Mouse (Mus musculus) heart, embryonic 10.5 days (tissue): ENCODE measurements at regions not wholly inside any gene's neighbourhood (a gene's known extent, or its start where the extent isn't known, plus 50 kb on each side); places are given as distances from the start of the nearest gene placed in this dataset.
"Not testable (repeated sequence)": the region's sequence is repeated elsewhere in the genome, so short reads cannot be mapped to it uniquely, and the experiment has no call there.

Experiments used
- DNase-seq: peaks from one replicate; pipeline ENCODE4 v3.0.0-alpha.2; 2017; ENCODE audit warnings: low spot score
- H3K27ac ChIP-seq: fragments of 300-500 bp; sonication (generic); 2 replicates; pipeline ENCODE4 v1.5.1; 2016; ENCODE audit warnings: mild to moderate bottlenecking
- H3K27me3 ChIP-seq: fragments of 300-500 bp; sonication (generic); 2 replicates; pipeline ENCODE4 v1.6.1; 2016; ENCODE audit warnings: mild to moderate bottlenecking; ENCODE audit not compliant: poor library complexity, insufficient read depth, severe bottlenecking
- H3K36me3 ChIP-seq: fragments of 300-500 bp; sonication (generic); 2 replicates; pipeline ENCODE4 v1.6.1; 2016; ENCODE audit warnings: mild to moderate bottlenecking, moderate library complexity
- H3K4me1 ChIP-seq: fragments of 300-500 bp; sonication (generic); 2 replicates; pipeline ENCODE4 v1.6.1; 2016; ENCODE audit warnings: mild to moderate bottlenecking
- H3K4me3 ChIP-seq: fragments of 300-500 bp; sonication (generic); 2 replicates; pipeline ENCODE4 v1.5.1; 2016; ENCODE audit warnings: mild to moderate bottlenecking, moderate library complexity
- H3K9me3 ChIP-seq: fragments of 300-500 bp; sonication (generic); 2 replicates; pipeline ENCODE4 v1.6.1; 2016; ENCODE audit warnings: mild to moderate bottlenecking, moderate library complexity
- WGBS: fragments of 180-500 bp; shearing (Covaris S2); methylation state at CpG from one replicate; pipeline ENCODE4 v1.1.7; 2016; 5-methylcytosine and 5-hydroxymethylcytosine counted together

DNA sequence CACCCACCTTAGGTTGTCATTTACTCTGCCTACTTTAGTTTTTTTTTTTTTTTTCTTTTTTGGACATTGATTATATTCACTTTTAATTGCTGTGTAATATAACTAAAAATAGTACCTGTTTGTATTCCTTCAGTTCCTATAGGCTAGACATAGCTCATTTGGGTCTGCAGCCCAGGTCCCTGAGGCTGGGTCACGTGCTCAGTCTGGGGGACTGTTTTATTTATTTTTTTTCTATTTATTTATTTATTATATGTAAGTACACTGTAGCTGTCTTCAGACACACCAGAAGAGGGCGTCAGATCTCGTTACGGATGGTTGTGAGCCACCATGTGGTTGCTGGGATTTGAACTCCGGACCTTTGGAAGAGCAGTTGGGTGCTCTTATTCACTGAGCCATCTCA lies 231.2 kb upstream of the Ercc4 start:
- not testable (repeated sequence) for H3K4me3 ChIP-seq, H3K27me3 ChIP-seq, H3K36me3 ChIP-seq, H3K27ac ChIP-seq, H3K9me3 ChIP-seq, DNase-seq, H3K4me1 ChIP-seq
- 89% methylated on average over 5 of the region's 5 CpGs for WGBS

DNA sequence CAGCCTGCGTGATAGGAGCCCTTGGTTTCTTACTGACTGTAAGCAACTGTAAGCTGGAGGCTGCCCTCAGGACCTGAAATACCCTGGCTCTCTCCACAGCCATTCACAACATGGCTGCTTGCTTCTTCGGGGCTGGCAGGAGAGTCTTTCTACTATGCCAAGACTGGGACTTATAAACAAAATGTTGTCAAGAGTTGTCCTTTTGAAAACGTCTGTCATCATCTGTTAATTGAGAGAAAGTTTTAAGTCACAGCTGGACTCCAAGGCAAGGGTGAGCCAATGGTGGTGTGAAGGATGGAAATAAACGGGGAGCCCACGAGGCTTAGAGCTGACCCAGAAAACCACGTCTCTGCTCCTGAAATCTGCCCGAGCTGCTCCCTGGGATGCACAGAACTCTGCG lies 229.5 kb upstream of the Ercc4 start:
- WGBS = 73% methylated on average over 8 of the region's 8 CpGs
- no peaks in the 10 kb centered on the region for H3K9me3 ChIP-seq
- DNase-seq = no peak

DNA sequence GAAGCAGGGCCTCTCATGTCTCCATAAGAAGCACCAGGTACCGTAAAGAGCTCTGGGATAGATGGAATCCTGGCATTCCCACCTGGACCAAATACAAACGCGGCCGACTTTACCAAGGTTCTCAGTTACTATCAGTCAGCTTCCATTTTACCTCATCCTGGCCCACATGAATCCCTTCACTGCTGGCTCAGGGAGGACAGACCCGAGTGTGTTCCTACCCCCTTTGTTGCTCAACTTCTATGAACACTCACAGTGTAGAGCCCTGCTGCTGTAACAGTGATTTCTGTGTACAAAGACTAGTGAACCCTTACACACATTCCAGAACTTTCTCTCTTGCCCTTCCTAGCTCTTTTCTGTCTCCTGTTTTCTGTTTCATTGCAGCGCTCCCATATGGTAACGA lies 229.0 kb upstream of the Ercc4 start:
- DNase-seq = no peak
- 88% methylated on average over 7 of the region's 7 CpGs for WGBS
- no peak overlapping the region for H3K4me3 ChIP-seq
- H3K4me1 ChIP-seq = no peaks in the 10 kb centered on the region
- no peak overlapping the region for H3K27ac ChIP-seq
- H3K27me3 ChIP-seq = no peaks in the 10 kb centered on the region
- no peaks in the 10 kb centered on the region for H3K9me3 ChIP-seq
- no peaks in the 10 kb centered on the region for H3K36me3 ChIP-seq

More for the DNA sequence above, 229.5 kb upstream of the Ercc4 start:
- Histone ChIP-seq H3K4me1 (no peaks in the 10 kb centered on the region), H3K27me3 (no peaks in the 10 kb centered on the region), H3K36me3 (no peaks in the 10 kb centered on the region), H3K4me3 (no peak overlapping the region), H3K27ac (no peak overlapping the region)

GRCm38 (mm10) chr16:12882690-12883089 lies 226.8 kb upstream of the Ercc4 start:
- DNase-seq = no peak
- 68% methylated on average over 1 of the region's 1 CpGs for WGBS
- Histone ChIP-seq H3K36me3 (no peaks in the 10 kb centered on the region), H3K4me1 (peaks cover 14% of the 10 kb centered on the region), H3K4me3 (no peak overlapping the region), H3K27ac (no peak overlapping the region), H3K9me3 (no peaks in the 10 kb centered on the region), H3K27me3 (no peaks in the 10 kb centered on the region)

GRCm38 (mm10) chr16:12884556-12884955 lies 224.9 kb upstream of the Ercc4 start:
- no peaks in the 10 kb centered on the region for H3K36me3 ChIP-seq
- peaks cover 14% of the 10 kb centered on the region for H3K4me1 ChIP-seq
- H3K9me3 ChIP-seq = no peaks in the 10 kb centered on the region
- DNase-seq = no peak
- H3K4me3 ChIP-seq = no peak overlapping the region
- 22% methylated on average over 3 of the region's 3 CpGs for WGBS
- H3K27me3 ChIP-seq = no peaks in the 10 kb centered on the region
- no peak overlapping the region for H3K27ac ChIP-seq

- H3K9me3 ChIP-seq = no peaks in the 10 kb centered on the region
- no peak overlapping the region for H3K27ac ChIP-seq
- DNase-seq = no peak
- WGBS = 71% methylated on average over 1 of the region's 1 CpGs
- no peaks in the 10 kb centered on the region for H3K36me3 ChIP-seq
- H3K27me3 ChIP-seq = no peaks in the 10 kb centered on the region
- no peak overlapping the region for H3K4me3 ChIP-seq
- peaks cover 14% of the 10 kb centered on the region for H3K4me1 ChIP-seq
Observed at GRCm38 (mm10) chr16:12886127-12886526, 223.4 kb upstream of the Ercc4 start.

DNA sequence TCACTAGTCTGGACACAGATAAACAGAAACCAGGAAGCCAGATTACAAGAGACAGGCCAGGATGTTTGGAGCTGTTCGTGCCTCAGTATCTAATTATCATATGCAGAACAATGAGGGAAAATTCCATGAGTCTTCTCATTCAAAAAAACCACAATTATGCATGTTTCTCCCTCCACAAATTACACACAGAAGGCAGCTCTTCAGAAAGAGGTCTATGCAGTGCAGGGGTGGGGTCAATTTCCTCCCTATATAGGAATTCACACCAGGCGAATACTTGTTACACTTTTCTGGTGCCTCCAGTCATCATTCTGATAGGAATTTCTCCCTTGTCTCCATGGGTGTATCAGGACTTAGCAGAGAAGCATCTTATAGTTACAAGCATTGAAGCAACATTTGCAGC lies 222.1 kb upstream of the Ercc4 start:
- H3K27me3 ChIP-seq = no peaks in the 10 kb centered on the region

GRCm38 (mm10) chr16:12890094-12890493 lies 219.4 kb upstream of the Ercc4 start:
- H3K27ac ChIP-seq = no peak overlapping the region
- 86% methylated on average over 1 of the region's 1 CpGs for WGBS
- H3K27me3 ChIP-seq = no peaks in the 10 kb centered on the region
- no peaks in the 10 kb centered on the region for H3K9me3 ChIP-seq
- H3K4me3 ChIP-seq = no peak overlapping the region
- H3K36me3 ChIP-seq = no peaks in the 10 kb centered on the region
- H3K4me1 ChIP-seq = peaks cover 14% of the 10 kb centered on the region
- DNase-seq = no peak

More for the DNA sequence above, 222.1 kb upstream of the Ercc4 start:
- Histone ChIP-seq H3K4me1 (peaks cover 14% of the 10 kb centered on the region), H3K27ac (no peak overlapping the region), H3K36me3 (no peaks in the 10 kb centered on the region), H3K4me3 (no peak overlapping the region), H3K9me3 (no peaks in the 10 kb centered on the region)
- WGBS = 45% methylated on average over 2 of the region's 2 CpGs
- no peak for DNase-seq

GRCm38 (mm10) chr16:12890545-12890944 lies 218.9 kb upstream of the Ercc4 start:
- no peaks in the 10 kb centered on the region for H3K9me3 ChIP-seq
- H3K4me1 ChIP-seq = peaks cover 14% of the 10 kb centered on the region
- WGBS = 62% methylated on average over 3 of the region's 3 CpGs
- H3K36me3 ChIP-seq = no peaks in the 10 kb centered on the region
- H3K4me3 ChIP-seq = no peak overlapping the region
- DNase-seq = no peak
- no peak overlapping the region for H3K27ac ChIP-seq
- no peaks in the 10 kb centered on the region for H3K27me3 ChIP-seq

DNA sequence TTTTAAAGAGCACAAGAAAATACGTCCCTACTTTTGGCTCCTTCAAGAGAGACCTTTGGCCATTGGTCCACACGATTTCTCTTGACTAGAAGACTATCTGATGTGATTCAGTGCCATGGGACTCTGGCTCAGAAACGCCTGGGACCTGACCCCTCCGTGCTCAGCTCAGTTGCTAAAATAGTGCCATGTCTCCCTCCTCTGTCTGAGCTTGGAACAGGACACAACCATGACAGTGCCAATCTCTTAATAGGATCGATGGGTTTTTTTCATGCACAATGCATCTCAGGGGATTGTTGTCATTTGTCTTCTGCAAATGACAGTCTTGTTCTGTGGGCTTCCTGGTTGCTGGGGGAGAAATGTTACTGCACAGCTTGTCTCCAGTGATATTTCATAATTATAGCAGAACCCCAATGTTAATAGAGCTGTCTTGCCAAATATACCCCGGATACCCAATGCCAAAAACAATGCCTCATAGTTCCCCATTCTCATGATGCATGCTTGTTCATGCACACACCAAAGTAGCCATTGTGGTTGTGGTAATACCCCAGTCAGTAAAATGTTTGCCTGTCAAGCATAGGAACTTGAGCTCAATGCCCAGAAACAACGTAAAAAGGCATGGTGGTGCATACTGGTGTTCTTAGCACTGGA lies 216.7 kb upstream of the Ercc4 start:
- no peak for DNase-seq
- Histone ChIP-seq H3K36me3 (no peaks in the 10 kb centered on the region), H3K27me3 (no peaks in the 10 kb centered on the region), H3K4me3 (no peak overlapping the region), H3K9me3 (no peaks in the 10 kb centered on the region), H3K4me1 (no peaks in the 10 kb centered on the region), H3K27ac (no peak overlapping the region)
- 74% methylated on average over 7 of the region's 7 CpGs for WGBS

DNA sequence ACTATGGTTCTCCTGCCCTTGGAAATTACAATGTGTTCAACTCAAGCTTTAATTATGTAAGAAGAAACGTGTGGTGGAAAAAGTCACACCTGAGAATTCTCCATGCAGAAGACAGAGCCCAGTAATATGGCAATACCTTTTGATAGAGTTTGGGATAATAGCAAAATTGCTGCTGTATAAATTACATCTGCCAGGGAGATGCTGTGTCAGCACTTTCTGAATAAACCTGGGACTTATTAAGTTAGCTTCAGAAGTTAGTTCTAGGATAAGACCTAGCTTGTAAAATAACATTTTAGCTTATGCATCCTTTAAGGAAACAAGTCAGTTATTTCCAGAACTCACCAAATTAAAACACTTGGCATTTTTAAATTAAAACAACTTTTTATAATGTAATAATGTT lies 212.2 kb upstream of the Ercc4 start:
- no peak for DNase-seq
- no peak overlapping the region for H3K27ac ChIP-seq
- no peaks in the 10 kb centered on the region for H3K36me3 ChIP-seq
- H3K27me3 ChIP-seq = no peaks in the 10 kb centered on the region
- H3K4me3 ChIP-seq = no peak overlapping the region
- WGBS = 62% methylated on average over 1 of the region's 1 CpGs
- no peaks in the 10 kb centered on the region for H3K4me1 ChIP-seq
- no peaks in the 10 kb centered on the region for H3K9me3 ChIP-seq

DNA sequence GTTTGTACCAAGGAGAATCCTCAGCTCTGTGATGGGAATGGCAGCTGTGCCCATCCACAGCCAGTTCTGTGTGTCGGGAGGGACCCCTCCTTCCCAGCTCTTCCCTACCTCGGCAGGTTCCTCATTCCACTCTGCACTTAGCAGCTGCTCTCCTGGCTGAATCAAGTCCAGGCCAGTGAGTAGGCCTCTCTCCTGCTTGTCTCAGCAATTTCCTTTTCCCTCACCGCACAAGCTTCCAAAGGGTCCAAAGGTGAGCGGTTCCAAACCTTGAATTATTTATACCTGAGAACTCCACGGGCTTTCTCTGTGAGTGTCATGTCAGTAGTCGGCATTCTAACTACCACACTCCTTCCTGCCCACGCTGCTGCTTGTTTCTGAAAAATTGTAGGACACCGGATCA lies 208.8 kb upstream of the Ercc4 start:
- H3K27me3 ChIP-seq = no peaks in the 10 kb centered on the region
- WGBS = 83% methylated on average over 8 of the region's 8 CpGs
- DNase-seq = no peak
- H3K36me3 ChIP-seq = no peaks in the 10 kb centered on the region
- no peak overlapping the region for H3K4me3 ChIP-seq
- no peak overlapping the region for H3K27ac ChIP-seq
- H3K9me3 ChIP-seq = no peaks in the 10 kb centered on the region
- no peaks in the 10 kb centered on the region for H3K4me1 ChIP-seq

GRCm38 (mm10) chr16:12901096-12901995 lies 208.1 kb upstream of the Ercc4 start:
- Histone ChIP-seq H3K4me3 (no peak overlapping the region), H3K4me1 (no peaks in the 10 kb centered on the region), H3K36me3 (no peaks in the 10 kb centered on the region), H3K27me3 (no peaks in the 10 kb centered on the region), H3K27ac (no peak overlapping the region), H3K9me3 (no peaks in the 10 kb centered on the region)
- 79% methylated on average over 9 of the region's 9 CpGs for WGBS
- DNase-seq = no peak
